Mouse (Mus musculus) G1E (cell line): ENCODE results near the gene Rimbp3.

Source experiments
- GATA1 ChIP-seq: IDR thresholded peaks from 2 replicates; pipeline ENCODE4 v1.6.1; 2012; ENCODE audit warnings: borderline replicate concordance, low read length, inconsistent platforms, mixed read lengths
- POLR2AphosphoS5 ChIP-seq: IDR thresholded peaks from 2 replicates; pipeline ENCODE4 v1.6.1; 2012; ENCODE audit warnings: low read depth, low read length, inconsistent platforms; ENCODE audit not compliant: insufficient replicate concordance

DNA sequence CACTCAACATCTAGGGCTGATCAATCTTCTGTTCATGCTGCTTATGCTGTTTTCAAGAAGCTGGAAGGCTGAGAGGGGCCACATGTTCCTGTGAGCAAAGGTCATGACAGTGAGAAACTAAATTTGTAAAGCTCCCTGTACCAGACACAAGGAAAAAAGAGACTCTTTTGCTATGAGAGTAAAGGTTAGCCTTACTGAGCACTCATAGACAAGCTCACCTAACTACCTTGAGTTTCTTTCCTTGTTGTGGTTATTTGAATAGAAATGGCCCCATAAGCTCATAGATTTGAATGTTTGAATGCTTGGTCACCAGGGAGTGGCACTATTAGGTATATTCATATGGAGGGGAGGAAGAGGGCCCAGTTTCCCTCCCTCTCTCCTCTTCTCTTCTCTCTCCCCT lies 41.2 kb upstream of the Rimbp3 start:
- no peak for TF ChIP-seq POLR2AphosphoS5
- TF ChIP-seq GATA1: no peak
